Mouse (Mus musculus) olfactory bulb, adult 2 months (tissue): ENCODE data around the gene Ldb2.

ENCODE experiments used
- CTCF ChIP-seq: fragments of 200-500 bp; IDR thresholded peaks from 2 replicates; pipeline ENCODE4 v1.5.1; 2012; ENCODE audit warnings: low read depth, mild to moderate bottlenecking, low read length, moderate library complexity; ENCODE audit not compliant: insufficient read depth
- POLR2A ChIP-seq: fragments of 200-500 bp; IDR thresholded peaks from 2 replicates; pipeline ENCODE4 v1.6.1; 2012; ENCODE audit warnings: mild to moderate bottlenecking, low read depth, low read length, moderate library complexity; ENCODE audit not compliant: insufficient read depth

- TF ChIP-seq POLR2A (no peak), CTCF (no peak)
Measured at GRCm38 (mm10) chr5:44645952-44646841, 153.3 kb downstream of the Ldb2 start.
